Mouse (Mus musculus) cerebellum, adult 2 months (tissue): ENCODE results near the gene Mfsd12. TPM values are rescaled to one million over a fixed set of nuclear protein-coding genes. Genes with fewer than 3 reads are reported as not detected.

Source experiments
- DNase-seq, 2 experiments: peaks; one replicate each; pipeline ENCODE4 v3.0.0; 2021
- H3K27ac ChIP-seq: fragments of 200-500 bp; 2 replicates; pipeline ENCODE4 v1.5.1; 2012; ENCODE audit warnings: low read length, control low read depth, inconsistent platforms; ENCODE audit not compliant: insufficient read depth
- H3K27me3 ChIP-seq: fragments of 200-500 bp; 2 replicates; pipeline ENCODE4 v1.6.1; 2012; ENCODE audit warnings: inconsistent platforms, mild to moderate bottlenecking, low read length, moderate library complexity; ENCODE audit not compliant: control insufficient read depth, insufficient read depth
- H3K4me1 ChIP-seq: fragments of 200-500 bp; 2 replicates; pipeline ENCODE4 v1.6.1; 2011; ENCODE audit warnings: low read length; ENCODE audit not compliant: control insufficient read depth, insufficient read depth
- H3K4me3 ChIP-seq: fragments of 200-500 bp; replicated peaks from 2 replicates; pipeline ENCODE3; 2011; ENCODE audit warnings: mild to moderate bottlenecking, low read depth, low read length, control low read depth; ENCODE audit not compliant: insufficient read depth
- CTCF ChIP-seq: fragments of 200-500 bp; IDR thresholded peaks from 2 replicates; pipeline ENCODE4 v1.5.1; 2011; ENCODE audit warnings: low read depth, mild to moderate bottlenecking, control low read depth, low read length, moderate library complexity, borderline replicate concordance; ENCODE audit not compliant: insufficient read depth
- POLR2A ChIP-seq: fragments of 200-500 bp; IDR thresholded peaks from 2 replicates; pipeline ENCODE4 v1.6.1; 2011; ENCODE audit warnings: low read length, control low read depth, borderline replicate concordance; ENCODE audit not compliant: insufficient read depth
- WGBS: fragments of 180-500 bp; shearing (Covaris S2); methylation state at CpG from one replicate; pipeline ENCODE4 v1.1.7; 2018; 5-methylcytosine and 5-hydroxymethylcytosine counted together
- polyA plus RNA-seq: library from polyadenylated mRNA; depleted of rRNA; stranded (reverse); fragments of >200 nt; gene quantifications from 2 replicates; pipeline ENCODE4 v1.2.3, GENCODE M21; 2012

Gene Mfsd12
- polyA plus RNA-seq, 1 experiment = 35.0 TPM

DNA sequence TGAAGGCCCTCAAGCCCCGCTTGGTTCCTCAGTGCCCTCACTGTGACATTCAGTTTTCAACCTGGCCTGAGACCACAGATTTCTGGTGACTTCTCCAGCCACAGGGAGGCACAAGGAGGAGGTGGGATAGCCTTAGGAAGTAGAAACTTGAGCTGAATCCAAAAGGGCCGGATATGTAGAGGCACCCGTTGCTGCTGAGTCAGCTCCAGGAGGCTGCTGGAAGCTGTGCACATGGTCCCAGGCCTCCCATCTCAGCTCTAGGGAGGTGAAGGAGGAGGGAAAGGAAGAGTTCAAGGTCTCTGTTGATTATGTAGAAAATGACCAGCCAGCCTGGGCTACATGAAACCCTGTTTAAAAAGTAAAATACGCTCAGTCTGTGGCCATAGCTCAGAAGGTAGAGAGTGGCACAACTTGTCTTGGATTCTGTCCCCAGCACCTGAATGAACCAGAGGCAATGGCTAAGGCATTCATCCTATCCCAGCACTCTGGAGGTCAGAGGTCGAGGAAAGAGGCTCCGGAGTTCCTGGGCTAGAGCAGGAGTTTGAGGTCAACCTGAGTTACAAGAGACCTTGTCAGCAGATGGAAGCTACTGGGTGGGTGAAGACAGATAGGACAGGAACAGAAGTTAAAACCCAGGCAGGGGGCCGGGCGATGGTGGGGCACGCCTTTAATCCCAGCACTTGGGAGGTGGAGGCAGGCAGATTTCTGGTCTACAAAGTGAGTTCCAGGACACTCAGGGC, 2.4 kb upstream of the Mfsd12 start:
- Histone ChIP-seq H3K4me1 (peaks cover 17% of the 10 kb centered on the region), H3K27me3 (no peaks in the 10 kb centered on the region), H3K27ac (no peak overlapping the region), H3K4me3 (no peak overlapping the region)
- 75% methylated on average over 9 of the region's 9 CpGs for WGBS
- no peak for TF ChIP-seq CTCF
- TF ChIP-seq POLR2A = no peak
- no peak for DNase-seq

DNA sequence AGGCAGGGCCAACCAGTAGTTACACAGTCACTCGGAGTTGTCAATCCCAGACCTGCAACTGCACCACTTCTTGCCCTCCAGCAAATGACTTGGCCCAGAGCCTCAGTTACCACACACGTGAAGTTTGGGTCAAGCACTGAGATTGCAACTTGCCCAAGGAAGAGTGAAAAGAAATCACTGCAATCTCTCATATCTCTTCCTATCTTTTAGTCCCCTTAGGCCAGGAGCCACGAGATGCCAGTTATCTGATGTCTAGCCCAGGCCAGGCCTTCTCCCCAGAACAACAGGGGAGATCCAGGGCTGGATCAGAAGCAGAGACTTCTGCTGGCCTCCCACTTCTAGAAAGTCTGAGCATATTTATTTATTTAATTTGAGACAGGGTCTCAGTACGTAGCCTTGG, 1.8 kb upstream of the Mfsd12 start:
- no peak overlapping the region for H3K4me3 ChIP-seq
- WGBS = 87% methylated on average over 4 of the region's 4 CpGs
- H3K27ac ChIP-seq = no peak overlapping the region
- DNase-seq = no peak
- TF ChIP-seq CTCF (no peak), POLR2A (no peak)
- no peaks in the 10 kb centered on the region for H3K27me3 ChIP-seq
- peaks cover 20% of the 10 kb centered on the region for H3K4me1 ChIP-seq

DNA sequence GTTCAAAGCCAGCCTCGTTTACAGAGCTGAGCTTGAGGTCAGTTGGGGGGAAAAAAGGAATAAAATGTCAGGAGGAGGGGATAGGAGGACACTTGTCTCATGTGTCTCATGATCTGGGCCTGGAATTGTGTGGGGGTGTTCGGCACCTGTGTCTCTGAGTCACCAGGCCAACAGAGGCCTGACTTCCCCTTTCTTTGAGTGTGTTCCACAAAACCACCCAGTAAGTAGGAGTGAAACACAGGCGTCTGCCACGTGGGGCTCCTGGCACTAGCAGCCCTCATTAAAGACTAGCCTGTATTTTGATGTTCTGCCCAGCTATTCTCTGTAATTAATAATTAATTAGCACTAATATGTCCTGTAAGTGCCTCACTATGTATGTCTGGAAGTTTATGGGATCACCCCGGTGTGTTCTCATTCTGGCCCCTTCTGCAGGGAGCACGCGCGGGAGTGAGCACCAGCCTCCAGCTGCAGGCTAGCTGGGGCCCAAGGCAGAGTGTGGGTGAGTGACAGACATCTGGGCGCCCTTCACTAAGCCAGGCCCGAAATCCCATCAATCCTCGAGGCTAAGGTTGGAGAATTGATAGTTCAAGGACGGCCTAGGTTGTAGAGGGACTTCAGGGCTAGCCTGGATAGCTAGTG, 820 bp upstream of the Mfsd12 start:
- H3K27me3 ChIP-seq = no peaks in the 10 kb centered on the region
- TF ChIP-seq CTCF (no peak), POLR2A (no peak)
- H3K27ac ChIP-seq = no peak overlapping the region
- DNase-seq = no peak
- peaks cover 20% of the 10 kb centered on the region for H3K4me1 ChIP-seq
- H3K4me3 ChIP-seq = no peak overlapping the region
- WGBS = 60% methylated on average over 12 of the region's 12 CpGs

DNA sequence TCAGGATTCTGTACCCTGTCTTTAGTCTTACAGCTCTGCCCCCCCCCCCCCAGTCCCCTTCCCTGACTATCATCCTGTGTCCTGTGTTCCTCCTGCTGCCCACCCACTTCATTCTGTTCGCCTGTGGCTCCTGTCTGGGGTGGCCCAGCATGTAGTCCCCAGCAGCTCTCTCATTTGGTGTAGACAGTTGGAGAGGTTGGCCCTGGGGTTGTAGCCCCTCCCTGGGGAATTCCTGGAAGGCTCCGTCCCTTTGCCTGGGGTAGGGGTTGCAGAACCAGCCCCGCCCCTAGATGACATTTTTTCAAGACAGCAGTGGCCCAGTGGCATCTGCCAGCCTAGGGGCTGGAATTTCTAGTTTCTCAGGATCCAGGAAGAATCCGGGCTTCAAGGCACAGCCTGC, 918 bp downstream of the Mfsd12 start:
- no peaks in the 10 kb centered on the region for H3K27me3 ChIP-seq
- H3K4me1 ChIP-seq = peaks cover 20% of the 10 kb centered on the region
- WGBS = 12% methylated on average over 4 of the region's 4 CpGs
- peak overlapping the region; percentile 82 for H3K4me3 ChIP-seq
- no peak for DNase-seq
- H3K27ac ChIP-seq = no peak overlapping the region
- TF ChIP-seq POLR2A = no peak
- TF ChIP-seq CTCF = no peak

DNA sequence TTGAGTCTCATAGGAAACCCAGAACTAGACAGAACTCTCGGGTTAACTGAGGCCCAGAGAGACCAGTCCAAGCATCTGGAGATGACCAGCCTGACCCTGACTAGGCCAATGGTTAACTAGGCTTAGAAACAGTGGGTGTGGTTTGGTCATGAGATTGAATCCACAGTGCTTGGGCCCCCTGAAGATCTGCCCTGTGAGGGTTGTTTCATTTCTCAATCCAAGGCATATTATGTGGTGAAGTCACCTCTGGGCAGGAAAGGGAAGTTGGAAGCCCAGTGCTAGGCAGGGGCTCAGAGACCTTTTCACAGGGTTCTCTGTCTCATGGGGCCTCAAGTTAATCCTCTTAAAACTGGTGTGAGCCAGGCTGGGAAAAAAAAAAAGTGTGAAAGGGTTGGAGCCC, 1.6 kb downstream of the Mfsd12 start:
- 75% methylated on average over 1 of the region's 1 CpGs for WGBS
- TF ChIP-seq CTCF (no peak), POLR2A (no peak)
- H3K27ac ChIP-seq = no peak overlapping the region
- peak overlapping the region; percentile 82 for H3K4me3 ChIP-seq
- no peak for DNase-seq
- H3K27me3 ChIP-seq = no peaks in the 10 kb centered on the region
- H3K4me1 ChIP-seq = peaks cover 20% of the 10 kb centered on the region

DNA sequence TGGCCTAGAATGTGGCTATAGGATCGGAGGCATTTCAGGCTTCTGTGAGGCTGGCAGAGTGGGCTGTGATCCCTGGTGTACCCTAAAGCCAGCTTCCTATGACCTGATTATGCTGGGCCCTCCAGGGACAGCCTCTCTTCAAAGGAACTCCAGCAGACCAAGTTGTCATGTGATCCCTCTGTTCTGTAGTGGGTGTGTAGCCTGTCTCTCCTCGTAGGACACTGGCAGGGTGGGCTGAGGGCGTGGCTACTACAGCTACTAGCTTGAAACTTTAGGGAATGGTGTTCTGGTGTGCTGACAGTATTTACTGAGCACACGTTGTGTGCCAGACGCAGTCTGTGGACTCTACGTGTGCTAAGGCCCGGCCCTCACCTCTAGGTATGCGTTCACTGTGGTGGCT, 3.4 kb downstream of the Mfsd12 start:
- Histone ChIP-seq H3K27ac (no peak overlapping the region), H3K4me1 (peaks cover 34% of the 10 kb centered on the region), H3K4me3 (no peak overlapping the region), H3K27me3 (no peaks in the 10 kb centered on the region)
- WGBS = 74% methylated on average over 8 of the region's 8 CpGs
- no peak for DNase-seq
- TF ChIP-seq POLR2A (no peak), CTCF (no peak)

DNA sequence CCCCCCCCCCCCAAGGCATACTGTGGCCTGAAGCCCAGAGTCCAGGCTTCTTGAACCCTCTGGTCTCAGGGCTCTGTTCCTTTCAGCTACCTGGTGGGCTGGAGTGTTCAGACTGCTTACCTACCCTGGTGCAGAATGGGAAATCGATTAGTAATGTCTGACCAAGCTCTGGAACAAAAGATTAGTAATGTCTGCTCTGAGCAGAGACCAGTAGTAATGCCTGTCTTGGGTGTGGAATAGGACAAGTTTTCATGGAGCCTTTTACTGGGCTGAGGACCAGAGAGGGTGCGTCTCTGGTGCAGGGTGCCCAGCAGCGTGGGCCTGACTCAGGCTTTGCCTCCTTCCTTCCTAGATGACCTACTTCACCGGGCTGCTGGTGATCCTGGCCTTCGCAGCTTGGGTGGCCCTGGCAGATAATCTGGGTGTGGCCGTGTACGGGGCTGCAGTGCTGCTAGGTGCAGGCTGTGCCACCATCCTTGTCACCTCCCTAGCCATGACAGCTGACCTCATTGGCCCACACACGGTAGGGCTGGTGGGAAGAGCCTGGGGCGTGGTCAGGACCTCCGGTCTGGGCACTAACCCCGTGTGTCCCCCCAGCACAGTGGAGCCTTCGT, 5.2 kb downstream of the Mfsd12 start:
- TF ChIP-seq CTCF = no peak
- TF ChIP-seq POLR2A = no peak
- Histone ChIP-seq H3K27ac (no peak overlapping the region), H3K4me1 (peaks cover 30% of the 10 kb centered on the region), H3K4me3 (no peak overlapping the region), H3K27me3 (no peaks in the 10 kb centered on the region)
- 82% methylated on average over 12 of the region's 12 CpGs for WGBS
- no peak for DNase-seq
